In genomic region chr4:73788076-73788730, GRCm38 (mm10) we compare ENCODE assay signal across 19 mouse cellular contexts. TPM values are rescaled to one million over a fixed set of nuclear protein-coding genes. Genes with fewer than 3 reads are reported as not detected.
A peak's percentile ranks its signal among the peaks of the same experiment; 100 is the strongest.
DNase-seq lines count a peak whose midpoint lies in the region; ATAC-seq and TF ChIP-seq lines count a peak whose summit lies in the region.
"Had no signal": no experiment of that assay in that cellular context is flagged by ENCODE, and none has a peak within 500 bp of the region (broad histone marks: within the 10 kb centered on the region; RNA-seq: fewer than 3 reads in every experiment).

No protein-coding gene starts in this region.

- H3K4me2 ChIP-seq in heart, embryonic 12.5 days, result no peak overlapping the region
- H3K4me2 ChIP-seq in lung, postnatal 0 days (replicated peaks; ENCODE audit: low read depth, low read length), result no peak overlapping the region
- no peak overlapping the region for H3K4me2 ChIP-seq in stomach, postnatal 0 days (replicated peaks; ENCODE audit: low read depth)
- H3K4me2 ChIP-seq: embryonic facial prominence, embryonic 15.5 days; hindbrain, embryonic 15.5 days; limb, embryonic 12.5 days; liver, embryonic 12.5 days had no signal

- H3K4me3 ChIP-seq in heart, embryonic 12.5 days, result no peak overlapping the region
- H3K4me3 ChIP-seq in lung, postnatal 0 days (ENCODE audit: low read depth, low read length), result no peak overlapping the region
- no peak overlapping the region for H3K4me3 ChIP-seq in stomach, postnatal 0 days (ENCODE audit: low read depth, low read length)
- H3K4me3 ChIP-seq: embryonic facial prominence, embryonic 15.5 days; hindbrain, embryonic 15.5 days; limb, embryonic 12.5 days; liver, embryonic 12.5 days; midbrain, embryonic 10.5 days had no signal

- no peaks in the 10 kb centered on the region for H3K9me3 ChIP-seq in heart, embryonic 12.5 days (replicated peaks)
- H3K9me3 ChIP-seq in lung, postnatal 0 days (ENCODE audit: low read length), result no peaks in the 10 kb centered on the region
- H3K9me3 ChIP-seq in stomach, postnatal 0 days (ENCODE audit: control insufficient read depth, low read length), result no peaks in the 10 kb centered on the region
- H3K9me3 ChIP-seq: embryonic facial prominence, embryonic 15.5 days; hindbrain, embryonic 15.5 days; limb, embryonic 12.5 days; liver, embryonic 12.5 days; midbrain, embryonic 10.5 days had no signal

- peak; percentile 93 for DNase-seq in heart, adult 11 months
- DNase-seq in lung, postnatal 0 days (ENCODE audit: low spot score), result peak; percentile 37
- DNase-seq in lung, postnatal 4 days, result no peak
- DNase-seq in R1 (ENCODE audit: low read depth, low spot score), result peak; percentile 11
- peak; percentile 45 for DNase-seq in stomach, postnatal 0 days (ENCODE audit: low spot score)
- no peak for DNase-seq in kidney, adult 18-20 months
- DNase-seq: adrenal gland, adult 2 months; B cell, adult 2 months; cerebellum, adult 9-11 months; kidney, adult 2 months; kidney, postnatal 10 days; right cerebral cortex, adult 18-20 months had no signal

- no peak for TF ChIP-seq EP300 in lung, postnatal 0 days (IDR thresholded peaks at IDR 0.05)
- TF ChIP-seq EP300 in stomach, postnatal 0 days (optimal IDR thresholded peaks at IDR 0.05), result no peak

- H3K9ac ChIP-seq in heart, embryonic 12.5 days, result no peak overlapping the region
- no peak overlapping the region for H3K9ac ChIP-seq in lung, postnatal 0 days (replicated peaks; ENCODE audit: low read depth)
- H3K9ac ChIP-seq in stomach, postnatal 0 days (ENCODE audit: low read length), result no peak overlapping the region
- H3K9ac ChIP-seq: embryonic facial prominence, embryonic 15.5 days; hindbrain, embryonic 15.5 days; limb, embryonic 12.5 days; liver, embryonic 12.5 days had no signal

- peaks cover 19% of the 10 kb centered on the region; the same call in 1 of the 2 replicates for H3K27me3 ChIP-seq in heart, embryonic 12.5 days (replicated peaks)
- no peaks in the 10 kb centered on the region for H3K27me3 ChIP-seq in lung, postnatal 0 days (replicated peaks; ENCODE audit: insufficient read depth, low read length)
- H3K27me3 ChIP-seq in stomach, postnatal 0 days (ENCODE audit: control insufficient read depth, insufficient read depth, low read length), result no peaks in the 10 kb centered on the region

- no peak for TF ChIP-seq CTCF in lung, postnatal 0 days (IDR thresholded peaks at IDR 0.05)
- no peak for TF ChIP-seq CTCF in stomach, postnatal 0 days (IDR thresholded peaks at IDR 0.05; ENCODE audit: low read depth)

- H3K27ac ChIP-seq in heart, embryonic 12.5 days (ENCODE audit: poor library complexity, severe bottlenecking), result no peak overlapping the region
- no peak overlapping the region for H3K27ac ChIP-seq in lung, postnatal 0 days (ENCODE audit: low read length)
- no peak overlapping the region for H3K27ac ChIP-seq in stomach, postnatal 0 days (replicated peaks)
- H3K27ac ChIP-seq: embryonic facial prominence, embryonic 15.5 days; hindbrain, embryonic 15.5 days; limb, embryonic 12.5 days; liver, embryonic 12.5 days; midbrain, embryonic 10.5 days had no signal

- H3K4me1 ChIP-seq in heart, embryonic 12.5 days (replicated peaks), result 0 out of 2 replicates have a peak, but pooled peaks cover 6% of the 10 kb centered on the region
- no peaks in the 10 kb centered on the region for H3K4me1 ChIP-seq in lung, postnatal 0 days (ENCODE audit: insufficient read depth, low read depth, low read length)
- no peaks in the 10 kb centered on the region; the same call in 1 of the 2 replicates for H3K4me1 ChIP-seq in stomach, postnatal 0 days (replicated peaks; ENCODE audit: control insufficient read depth, insufficient read depth)
- H3K4me1 ChIP-seq: liver, embryonic 12.5 days had no signal

- ATAC-seq in heart, embryonic 12.5 days (ENCODE audit: insufficient number of reproducible peaks, low FRiP score), result no peak
- no peak for ATAC-seq in lung, postnatal 0 days
- peak; percentile 44; the same call in 1 of the 2 replicates for ATAC-seq in stomach, postnatal 0 days (ENCODE audit: low FRiP score, low TSS enrichment)
- ATAC-seq: liver, embryonic 12.5 days had no signal

- H3K36me3 ChIP-seq in heart, embryonic 12.5 days, result no peaks in the 10 kb centered on the region
- no peaks in the 10 kb centered on the region for H3K36me3 ChIP-seq in lung, postnatal 0 days (ENCODE audit: insufficient read depth, low read length)
- H3K36me3 ChIP-seq in stomach, postnatal 0 days (ENCODE audit: control insufficient read depth, insufficient read depth, low read length), result no peaks in the 10 kb centered on the region
- H3K36me3 ChIP-seq: embryonic facial prominence, embryonic 15.5 days; hindbrain, embryonic 15.5 days; limb, embryonic 12.5 days; liver, embryonic 12.5 days; midbrain, embryonic 10.5 days had no signal

- 77% methylated on average over 7 of the region's 7 CpGs for WGBS in heart, embryonic 12.5 days
- WGBS in lung, postnatal 0 days, result 74% methylated on average over 7 of the region's 7 CpGs
- WGBS in stomach, postnatal 0 days, result 77% methylated on average over 7 of the region's 7 CpGs

RNA-seq across cellular contexts. Expression of gene Rasef, which starts 2.6 kb away (rescaled TPM):
- polyA plus RNA-seq in heart, embryonic 12.5 days (2016; fragmentation: Nextera tagmentation; extraction: Ambion mirVana), result 0.44 and 0.65 TPM in 2 replicates
- polyA plus RNA-seq in lung, postnatal 0 days (2015; fragmentation: Nextera tagmentation; extraction: Ambion mirVana), result 3.4 and 4.1 TPM in 2 replicates
- 9.9 and 11.1 TPM in 2 replicates for polyA plus RNA-seq in stomach, postnatal 0 days (2015; fragmentation: Nextera tagmentation; extraction: Ambion mirVana)
- polyA plus RNA-seq: adrenal gland, adult 2 months; cortical plate, adult 2 months; liver, embryonic 12.5 days had no signal

Comparison
In these comparisons a context has a peak if more than half of its experiments do, and no peak if none do; other contexts are left out.
1. DNase-seq: peak in heart, adult 11 months (single experiment), lung, postnatal 0 days (single experiment), R1 (single experiment) and stomach, postnatal 0 days (single experiment); none in lung, postnatal 4 days (0 of 2) and kidney, adult 18-20 months (single experiment).